Mouse (Mus musculus) kidney, adult 2 months (tissue): Measurements from ENCODE around the gene Plxna4.

ENCODE experiments used
- CTCF ChIP-seq: fragments of 200-500 bp; conservative IDR thresholded peaks from 2 replicates; pipeline ENCODE4 v1.5.1; 2011; ENCODE audit warnings: low read depth, mild to moderate bottlenecking, control low read depth, low read length, moderate library complexity, mixed read lengths; ENCODE audit not compliant: insufficient read depth, insufficient read length
- POLR2A ChIP-seq: fragments of 200-500 bp; IDR thresholded peaks from one replicate; pipeline ENCODE4 v1.6.1; 2011; ENCODE audit warnings: low read depth, low read length, control low read depth

GRCm38 (mm10) chr6:32320254-32320653, 267.7 kb downstream of the Plxna4 start:
- TF ChIP-seq CTCF = peak; percentile 60
- no peak for TF ChIP-seq POLR2A
